Mouse (Mus musculus) heart, embryonic 16.5 days (tissue): Measurements from ENCODE around the gene Igflr1. TPM values are rescaled to one million over a fixed set of nuclear protein-coding genes. Genes with fewer than 3 reads are reported as not detected.

Source experiments
- ATAC-seq: fragments of 200-750 bp; cut with Nextera tagmentation; replicated peaks from 2 replicates; pipeline ENCODE4 v1.8.0; 2017; ENCODE audit warnings: moderate number of reproducible peaks; ENCODE audit not compliant: insufficient read depth, low FRiP score; ENCODE audit errors: extremely low read depth
- H3K27ac ChIP-seq: fragments of 300-500 bp; sonication (generic); 2 replicates; pipeline ENCODE4 v1.5.1; 2014; ENCODE audit warnings: mild to moderate bottlenecking, low read length, control low read depth, moderate library complexity
- H3K27me3 ChIP-seq: fragments of 300-500 bp; sonication (generic); 2 replicates; pipeline ENCODE4 v1.6.1; 2014; ENCODE audit warnings: low read length, mixed read lengths; ENCODE audit not compliant: control insufficient read depth, insufficient read depth
- H3K36me3 ChIP-seq: fragments of 300-500 bp; sonication (generic); 2 replicates; pipeline ENCODE4 v1.6.1; 2014; ENCODE audit not compliant: control insufficient read depth, insufficient read depth
- H3K4me1 ChIP-seq: fragments of 300-500 bp; sonication (generic); 2 replicates; pipeline ENCODE4 v1.6.1; 2014; ENCODE audit warnings: low read length, mixed read lengths; ENCODE audit not compliant: control insufficient read depth, insufficient read depth
- H3K4me2 ChIP-seq: fragments of 300-500 bp; sonication (generic); 2 replicates; pipeline ENCODE4 v1.6.1; 2014; ENCODE audit warnings: low read depth, mild to moderate bottlenecking, control low read depth, low read length
- H3K4me3 ChIP-seq: fragments of 300-500 bp; sonication (generic); 2 replicates; pipeline ENCODE4 v1.5.1; 2014; ENCODE audit warnings: mild to moderate bottlenecking, control low read depth, low read length
- H3K9ac ChIP-seq: fragments of 300-500 bp; sonication (generic); 2 replicates; pipeline ENCODE4 v1.6.1; 2014; ENCODE audit warnings: low read length, control low read depth
- H3K9me3 ChIP-seq: fragments of 300-500 bp; sonication (generic); replicated peaks from 2 replicates; pipeline ENCODE4 v1.6.1; 2016; ENCODE audit warnings: low read length; ENCODE audit not compliant: control insufficient read depth
- WGBS: fragments of 180-500 bp; shearing (Covaris S2); extraction: QIAGEN DNeasy Blood & Tissue Kit; methylation state at CpG from one replicate; pipeline ENCODE4 v1.1.7; 2014; 5-methylcytosine and 5-hydroxymethylcytosine counted together
- polyA plus RNA-seq: library from polyadenylated mRNA; unstranded; fragments of >200 nt; fragmentation: Nextera tagmentation; extraction: Ambion mirVana; gene quantifications from 2 replicates; pipeline ENCODE4 v1.2.1, GENCODE M21; 2015

Gene Igflr1
- polyA plus RNA-seq, 1 experiment from 2014 or later = 3.9 TPM

GRCm38 (mm10) chr7:30531291-30531815 lies 33.9 kb upstream of the Igflr1 start:
- H3K4me3 ChIP-seq = no peak overlapping the region
- no peak for ATAC-seq
- no peaks in the 10 kb centered on the region for H3K9me3 ChIP-seq
- H3K9ac ChIP-seq = no peak overlapping the region
- H3K27me3 ChIP-seq = no peaks in the 10 kb centered on the region
- no peak overlapping the region for H3K27ac ChIP-seq
- H3K4me2 ChIP-seq = no peak overlapping the region
- peaks cover 23% of the 10 kb centered on the region for H3K4me1 ChIP-seq
- peaks cover 26% of the 10 kb centered on the region for H3K36me3 ChIP-seq
- WGBS = 75% methylated on average over 9 of the region's 9 CpGs

DNA sequence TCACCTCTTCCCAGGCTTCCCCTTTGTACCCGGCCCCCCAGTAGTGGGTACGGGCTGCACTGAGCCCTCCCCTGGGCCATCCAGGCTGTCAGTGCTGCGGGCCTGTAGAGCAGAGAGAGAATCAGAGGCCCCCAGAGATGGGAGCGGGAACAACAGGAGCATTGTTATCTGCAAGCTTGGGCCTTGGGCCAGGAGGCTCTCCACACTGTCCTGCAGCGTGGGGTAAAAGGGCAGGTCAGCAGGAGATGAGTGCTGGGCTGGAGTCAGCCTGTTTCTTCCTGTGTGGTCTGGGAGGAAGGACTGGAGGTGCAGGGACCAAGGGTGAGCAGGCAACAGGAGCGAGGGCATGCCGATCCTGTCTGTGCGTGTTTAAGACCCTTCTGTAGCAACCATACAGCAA lies 32.3 kb upstream of the Igflr1 start:
- peak; percentile 28; the same call in 1 of the 2 replicates for ATAC-seq
- peak overlapping the region; percentile 15; the same call in 1 of the 2 replicates for H3K9ac ChIP-seq
- 34% methylated on average over 8 of the region's 8 CpGs for WGBS

DNA sequence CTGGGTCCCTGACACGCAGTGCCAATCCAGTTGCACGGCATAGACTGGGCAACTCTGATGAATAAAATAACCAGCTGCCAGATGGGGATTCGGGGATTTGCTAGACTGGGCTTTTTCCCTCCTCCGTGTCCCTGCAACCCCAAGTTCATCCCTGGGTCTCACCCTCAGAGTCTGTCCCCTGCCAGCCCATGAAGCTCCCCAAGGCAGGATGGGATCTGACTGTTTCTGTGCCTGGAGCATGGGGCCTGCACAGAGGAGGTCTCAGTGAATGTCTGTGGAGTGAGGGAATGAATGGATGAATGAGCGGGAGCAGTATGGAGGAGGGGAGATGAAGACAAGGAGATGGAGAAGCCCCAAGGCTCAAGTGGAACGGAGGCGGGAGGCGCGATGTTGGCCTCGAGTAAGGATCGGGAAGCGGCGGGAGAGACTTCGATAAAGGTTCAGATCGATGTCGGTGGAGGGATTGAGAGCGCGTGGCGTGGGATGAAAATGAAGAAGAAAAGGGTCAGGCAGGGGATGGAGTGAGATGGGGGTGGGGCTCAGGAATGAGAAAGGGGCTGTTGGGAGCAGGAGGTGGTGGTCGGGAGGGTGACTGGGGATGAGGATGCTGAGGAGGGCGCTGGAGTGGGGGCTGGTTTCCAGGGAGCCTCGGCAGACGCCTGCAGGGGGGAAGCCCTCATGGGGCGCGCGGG lies 31.1 kb upstream of the Igflr1 start:
- peak overlapping the region; percentile 94 for H3K4me2 ChIP-seq
- peak overlapping the region; percentile 75 for H3K9ac ChIP-seq
- peaks cover 12% of the 10 kb centered on the region for H3K36me3 ChIP-seq
- H3K27ac ChIP-seq = no peak overlapping the region
- peak overlapping the region; percentile 67 for H3K4me3 ChIP-seq
- no peaks in the 10 kb centered on the region for H3K9me3 ChIP-seq
- H3K4me1 ChIP-seq = peaks cover 23% of the 10 kb centered on the region
- 11% methylated on average over 25 of the region's 26 CpGs for WGBS
- ATAC-seq = no peak
- no peaks in the 10 kb centered on the region for H3K27me3 ChIP-seq

More for the DNA sequence above, 32.3 kb upstream of the Igflr1 start:
- H3K9me3 ChIP-seq = no peaks in the 10 kb centered on the region
- H3K27ac ChIP-seq = no peak overlapping the region
- H3K27me3 ChIP-seq = no peaks in the 10 kb centered on the region
- no peak overlapping the region for H3K4me3 ChIP-seq
- peaks cover 23% of the 10 kb centered on the region for H3K36me3 ChIP-seq
- no peak overlapping the region for H3K4me2 ChIP-seq
- H3K4me1 ChIP-seq = peaks cover 23% of the 10 kb centered on the region

- Histone ChIP-seq H3K4me1 (peaks cover 23% of the 10 kb centered on the region), H3K27ac (peak within 1 kb of the TSS; percentile 60), H3K4me2 (peak within 1 kb of the TSS; percentile 94), H3K9me3 (no peaks in the 10 kb centered on the region), H3K4me3 (peak within 1 kb of the TSS; percentile 67), H3K36me3 (peaks cover 6% of the 10 kb centered on the region), H3K9ac (peak within 1 kb of the TSS; percentile 75), H3K27me3 (no peaks in the 10 kb centered on the region)
- 0% methylated on average over 64 of the region's 84 CpGs for WGBS
- ATAC-seq = peak; percentile 92
Measured at GRCm38 (mm10) chr7:30534633-30535577, 30.3 kb upstream of the Igflr1 start, which contains the start of gene Arhgap33. Arhgap33 (minus strand) TSS chr7:30535060.

DNA sequence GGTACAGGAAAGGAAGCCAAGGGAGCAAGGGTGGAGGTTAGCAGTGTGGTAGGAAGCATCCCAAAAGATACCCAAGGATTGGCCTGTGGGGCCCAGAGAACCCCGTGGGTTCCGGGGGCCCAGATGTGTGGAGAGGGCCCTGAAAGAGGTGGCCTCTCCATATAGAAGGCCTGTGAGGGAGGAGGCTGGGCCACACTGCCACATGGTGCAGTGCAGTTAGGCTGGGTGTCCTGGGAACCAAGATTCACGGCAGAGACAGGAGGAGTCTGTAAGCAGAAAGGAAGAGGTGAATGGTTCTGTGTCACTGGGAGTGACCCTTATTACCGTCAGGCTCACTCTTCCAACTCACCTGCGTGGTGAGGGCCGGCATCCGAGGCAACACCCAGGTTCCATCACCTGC lies 24.7 kb upstream of the Igflr1 start:
- Histone ChIP-seq H3K27ac (no peak overlapping the region), H3K9me3 (no peaks in the 10 kb centered on the region), H3K4me3 (no peak overlapping the region), H3K4me1 (peaks cover under 1% of the 10 kb centered on the region; the same call in 1 of the 2 replicates), H3K36me3 (peaks cover 8% of the 10 kb centered on the region), H3K4me2 (no peak overlapping the region), H3K9ac (no peak overlapping the region), H3K27me3 (no peaks in the 10 kb centered on the region)
- 89% methylated on average over 7 of the region's 7 CpGs for WGBS
- no peak for ATAC-seq

- WGBS = 78% methylated on average over 2 of the region's 2 CpGs
- Histone ChIP-seq H3K4me1 (no peaks in the 10 kb centered on the region), H3K4me3 (no peak overlapping the region), H3K27me3 (no peaks in the 10 kb centered on the region), H3K4me2 (no peak overlapping the region), H3K9ac (no peak overlapping the region), H3K9me3 (no peaks in the 10 kb centered on the region), H3K27ac (no peak overlapping the region), H3K36me3 (peaks cover 22% of the 10 kb centered on the region)
- ATAC-seq = no peak
Measured at GRCm38 (mm10) chr7:30544327-30544726, 20.9 kb upstream of the Igflr1 start.

GRCm38 (mm10) chr7:30549880-30550279 lies 15.3 kb upstream of the Igflr1 start:
- Histone ChIP-seq H3K4me1 (peaks cover 16% of the 10 kb centered on the region), H3K36me3 (peaks cover 21% of the 10 kb centered on the region), H3K9me3 (no peaks in the 10 kb centered on the region), H3K27ac (no peak overlapping the region), H3K27me3 (no peaks in the 10 kb centered on the region), H3K4me3 (no peak overlapping the region), H3K9ac (no peak overlapping the region), H3K4me2 (no peak overlapping the region)
- ATAC-seq = no peak
- 80% methylated on average over 2 of the region's 2 CpGs for WGBS

DNA sequence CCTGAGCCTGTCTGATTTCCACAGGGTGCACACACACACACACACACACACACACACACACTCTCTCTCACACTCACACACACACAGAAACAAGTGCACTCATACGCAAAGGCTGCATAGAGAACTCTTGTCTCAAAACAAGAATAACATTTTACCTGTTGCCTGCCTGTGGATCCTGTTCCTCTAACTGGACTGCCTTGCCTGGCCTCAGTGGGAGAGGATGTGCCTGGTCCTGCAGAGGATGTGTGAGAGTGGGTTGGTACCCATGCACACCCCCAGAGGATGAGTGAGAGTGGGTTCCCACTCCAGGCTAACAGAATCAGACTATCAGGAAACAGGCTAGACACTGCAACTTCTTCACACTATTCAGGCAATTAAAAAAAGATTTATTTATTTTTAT lies 14.6 kb upstream of the Igflr1 start:
- no peak overlapping the region for H3K27ac ChIP-seq
- H3K36me3 ChIP-seq = peaks cover 28% of the 10 kb centered on the region
- H3K9me3 ChIP-seq = no peaks in the 10 kb centered on the region
- no peaks in the 10 kb centered on the region for H3K27me3 ChIP-seq
- peaks cover 16% of the 10 kb centered on the region for H3K4me1 ChIP-seq
- ATAC-seq = no peak
- 100% methylated on average over 1 of the region's 1 CpGs for WGBS
- H3K9ac ChIP-seq = no peak overlapping the region
- H3K4me2 ChIP-seq = no peak overlapping the region
- H3K4me3 ChIP-seq = no peak overlapping the region
